Mouse (Mus musculus) intestine, embryonic 15.5 days (tissue): ENCODE measurements at regions not wholly inside any gene's neighbourhood (a gene's known extent, or its start where the extent isn't known, plus 50 kb on each side); places are given as distances from the start of the nearest gene placed in this dataset.

Source experiments
- ATAC-seq: fragments of 200-750 bp; cut with Nextera tagmentation; 2 replicates; pipeline ENCODE4 v1.8.0; 2017; ENCODE audit warnings: moderate TSS enrichment, moderate library complexity
- H3K27ac ChIP-seq: fragments of 300-500 bp; sonication (generic); 2 replicates; pipeline ENCODE4 v1.5.1; 2015; ENCODE audit warnings: mild to moderate bottlenecking, inconsistent platforms
- H3K27me3 ChIP-seq: fragments of 300-500 bp; sonication (generic); replicated peaks from 2 replicates; pipeline ENCODE4 v1.6.1; 2015; ENCODE audit warnings: inconsistent platforms
- H3K36me3 ChIP-seq: fragments of 300-500 bp; sonication (generic); 2 replicates; pipeline ENCODE4 v1.6.1; 2015; ENCODE audit warnings: inconsistent platforms
- H3K4me1 ChIP-seq: fragments of 300-500 bp; sonication (generic); replicated peaks from 2 replicates; pipeline ENCODE4 v1.6.1; 2015; ENCODE audit warnings: inconsistent platforms
- H3K4me2 ChIP-seq: fragments of 300-500 bp; sonication (generic); replicated peaks from 2 replicates; pipeline ENCODE4 v1.6.1; 2015; ENCODE audit warnings: mild to moderate bottlenecking, inconsistent platforms
- H3K4me3 ChIP-seq: fragments of 300-500 bp; sonication (generic); replicated peaks from 2 replicates; pipeline ENCODE4 v1.5.1; 2015; ENCODE audit warnings: inconsistent platforms
- H3K9ac ChIP-seq: fragments of 300-500 bp; sonication (generic); 2 replicates; pipeline ENCODE4 v1.6.1; 2015; ENCODE audit warnings: inconsistent platforms
- H3K9me3 ChIP-seq: fragments of 300-500 bp; sonication (generic); 2 replicates; pipeline ENCODE4 v1.6.1; 2016; ENCODE audit warnings: inconsistent platforms
- WGBS: fragments of 180-500 bp; shearing (Covaris S2); methylation state at CpG from one replicate; pipeline ENCODE4 v1.1.7; 2015; 5-methylcytosine and 5-hydroxymethylcytosine counted together

DNA sequence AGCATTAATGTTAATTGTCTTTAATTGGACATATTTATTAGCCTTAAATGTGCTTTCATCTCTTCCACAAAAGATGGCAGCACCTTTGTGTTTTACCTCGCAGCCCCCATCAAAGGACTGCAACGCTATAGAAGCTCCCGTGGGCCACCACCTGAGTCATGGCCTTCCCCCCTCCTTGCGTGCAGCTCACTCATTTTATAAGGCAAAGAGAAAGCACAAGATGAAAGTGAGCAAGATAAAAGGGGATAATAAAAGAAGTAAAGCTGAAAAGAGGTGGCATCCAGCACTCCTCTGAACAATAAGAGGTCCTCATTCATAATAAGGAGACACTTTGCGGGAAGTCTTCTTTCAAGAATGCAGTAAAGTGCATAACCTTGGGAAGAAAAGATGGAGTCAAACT, 403.9 kb downstream of the Cenpc1 start:
- no peaks in the 10 kb centered on the region for H3K4me1 ChIP-seq
- no peak overlapping the region for H3K4me2 ChIP-seq
- no peaks in the 10 kb centered on the region for H3K36me3 ChIP-seq
- no peaks in the 10 kb centered on the region for H3K27me3 ChIP-seq
- no peak overlapping the region for H3K9ac ChIP-seq
- H3K9me3 ChIP-seq = no peaks in the 10 kb centered on the region
- H3K4me3 ChIP-seq = no peak overlapping the region
- H3K27ac ChIP-seq = no peak overlapping the region
- ATAC-seq = no peak
- 82% methylated on average over 5 of the region's 5 CpGs for WGBS

- H3K4me2 ChIP-seq = no peak overlapping the region
- H3K4me1 ChIP-seq = no peaks in the 10 kb centered on the region
- H3K9me3 ChIP-seq = no peaks in the 10 kb centered on the region
- 62% methylated on average over 2 of the region's 2 CpGs for WGBS
- no peaks in the 10 kb centered on the region for H3K27me3 ChIP-seq
- no peak overlapping the region for H3K4me3 ChIP-seq
- H3K36me3 ChIP-seq = no peaks in the 10 kb centered on the region
- H3K27ac ChIP-seq = no peak overlapping the region
- ATAC-seq = no peak
- no peak overlapping the region for H3K9ac ChIP-seq
These were observed 444.3 kb downstream of the Cenpc1 start for GRCm38 (mm10) chr5:85621078-85621477.

GRCm38 (mm10) chr5:85614783-85615182, 450.6 kb downstream of the Cenpc1 start:
- Histone ChIP-seq H3K9ac (no peak overlapping the region), H3K4me3 (no peak overlapping the region), H3K27ac (no peak overlapping the region), H3K9me3 (no peaks in the 10 kb centered on the region), H3K36me3 (no peaks in the 10 kb centered on the region), H3K4me1 (no peaks in the 10 kb centered on the region), H3K27me3 (no peaks in the 10 kb centered on the region), H3K4me2 (no peak overlapping the region)
- no peak for ATAC-seq
- WGBS = 86% methylated on average over 3 of the region's 3 CpGs

DNA sequence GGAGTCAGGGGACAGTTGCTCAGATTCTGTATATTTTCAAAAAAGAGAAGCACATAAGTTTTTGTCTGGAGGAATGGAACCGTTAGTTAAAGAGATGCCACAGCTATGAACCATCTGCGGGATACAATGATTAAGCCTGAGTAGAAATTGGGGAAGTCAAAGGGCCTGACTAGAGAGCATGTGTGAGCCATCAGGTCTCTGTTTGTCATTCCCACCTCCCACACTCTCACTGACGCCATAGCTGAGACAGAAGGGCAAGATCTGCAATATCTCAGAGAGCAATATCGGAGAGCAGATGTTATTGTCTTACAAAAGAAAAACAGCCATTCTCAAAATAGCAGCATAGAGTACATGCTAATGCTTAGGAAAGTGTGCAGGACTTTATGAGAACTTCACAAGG, 452.8 kb downstream of the Cenpc1 start:
- H3K4me2 ChIP-seq = no peak overlapping the region
- H3K27ac ChIP-seq = no peak overlapping the region
- no peaks in the 10 kb centered on the region for H3K4me1 ChIP-seq
- ATAC-seq = peak; percentile 36
- H3K9me3 ChIP-seq = no peaks in the 10 kb centered on the region
- H3K27me3 ChIP-seq = no peaks in the 10 kb centered on the region
- H3K36me3 ChIP-seq = no peaks in the 10 kb centered on the region
- H3K9ac ChIP-seq = no peak overlapping the region
- H3K4me3 ChIP-seq = no peak overlapping the region
- 43% methylated on average over 4 of the region's 4 CpGs for WGBS

GRCm38 (mm10) chr5:85609104-85609503, 456.3 kb downstream of the Cenpc1 start:
- no peak overlapping the region for H3K9ac ChIP-seq
- no peaks in the 10 kb centered on the region for H3K36me3 ChIP-seq
- no peaks in the 10 kb centered on the region for H3K9me3 ChIP-seq
- H3K4me1 ChIP-seq = no peaks in the 10 kb centered on the region
- H3K27me3 ChIP-seq = no peaks in the 10 kb centered on the region
- H3K4me3 ChIP-seq = no peak overlapping the region
- H3K27ac ChIP-seq = no peak overlapping the region
- no peak for ATAC-seq
- WGBS = 75% methylated on average over 4 of the region's 4 CpGs
- H3K4me2 ChIP-seq = no peak overlapping the region

- H3K27ac ChIP-seq = no peak overlapping the region
- no peak overlapping the region for H3K9ac ChIP-seq
- no peaks in the 10 kb centered on the region for H3K9me3 ChIP-seq
- no peak overlapping the region for H3K4me2 ChIP-seq
- no peaks in the 10 kb centered on the region for H3K36me3 ChIP-seq
- ATAC-seq = no peak
- H3K27me3 ChIP-seq = no peaks in the 10 kb centered on the region
- no peak overlapping the region for H3K4me3 ChIP-seq
- no peaks in the 10 kb centered on the region for H3K4me1 ChIP-seq
These were observed 467.2 kb downstream of the Cenpc1 start for GRCm38 (mm10) chr5:85598164-85598563.

- no peaks in the 10 kb centered on the region for H3K9me3 ChIP-seq
- no peaks in the 10 kb centered on the region for H3K36me3 ChIP-seq
- no peak overlapping the region for H3K4me2 ChIP-seq
- H3K4me1 ChIP-seq = no peaks in the 10 kb centered on the region
- H3K9ac ChIP-seq = no peak overlapping the region
- no peaks in the 10 kb centered on the region for H3K27me3 ChIP-seq
- H3K4me3 ChIP-seq = no peak overlapping the region
- WGBS = 49% methylated on average over 1 of the region's 1 CpGs
- ATAC-seq = no peak
- no peak overlapping the region for H3K27ac ChIP-seq
These were observed 470.3 kb downstream of the Cenpc1 start for GRCm38 (mm10) chr5:85595082-85595447.

DNA sequence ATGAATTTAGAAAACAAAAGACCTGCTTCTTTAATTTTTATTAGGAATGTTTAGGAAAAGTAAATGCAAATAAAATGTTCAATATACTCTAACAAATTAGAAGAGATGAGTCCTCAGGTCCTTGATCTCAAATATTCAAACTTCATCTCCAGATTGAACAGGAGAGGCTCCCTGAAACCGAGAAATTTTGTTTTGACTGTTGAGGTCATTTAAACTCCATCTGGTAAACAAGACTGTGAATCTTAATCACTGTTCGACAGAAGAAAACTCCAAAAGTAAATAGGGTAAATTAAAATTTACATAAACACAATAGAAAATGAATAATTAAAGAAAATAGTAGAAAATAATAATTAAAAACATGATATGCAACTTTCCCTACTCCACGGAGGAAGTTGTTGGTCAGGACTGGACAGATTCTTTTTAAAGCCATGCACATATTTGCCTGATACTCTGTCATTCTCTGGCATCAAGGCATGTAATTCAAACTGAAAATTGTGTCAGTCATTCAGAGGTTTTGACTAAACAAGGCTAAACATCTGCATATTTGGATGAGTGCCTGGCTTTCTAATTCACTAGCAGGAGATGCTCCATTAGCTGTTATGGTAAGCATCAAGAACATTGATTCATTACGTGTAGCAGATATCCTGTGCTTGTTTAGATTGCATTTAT, 470.8 kb downstream of the Cenpc1 start:
- Histone ChIP-seq H3K27me3 (no peaks in the 10 kb centered on the region), H3K4me3 (no peak overlapping the region), H3K27ac (no peak overlapping the region), H3K4me1 (no peaks in the 10 kb centered on the region), H3K9ac (no peak overlapping the region), H3K9me3 (no peaks in the 10 kb centered on the region), H3K36me3 (no peaks in the 10 kb centered on the region), H3K4me2 (no peak overlapping the region)
- ATAC-seq = no peak
- 69% methylated on average over 4 of the region's 4 CpGs for WGBS

GRCm38 (mm10) chr5:85592236-85592635, 473.1 kb downstream of the Cenpc1 start:
- Histone ChIP-seq H3K4me1 (no peaks in the 10 kb centered on the region), H3K27me3 (no peaks in the 10 kb centered on the region), H3K4me2 (no peak overlapping the region), H3K4me3 (no peak overlapping the region), H3K36me3 (no peaks in the 10 kb centered on the region), H3K9me3 (no peaks in the 10 kb centered on the region), H3K9ac (no peak overlapping the region), H3K27ac (no peak overlapping the region)
- ATAC-seq = no peak
- WGBS = 61% methylated on average over 3 of the region's 3 CpGs

DNA sequence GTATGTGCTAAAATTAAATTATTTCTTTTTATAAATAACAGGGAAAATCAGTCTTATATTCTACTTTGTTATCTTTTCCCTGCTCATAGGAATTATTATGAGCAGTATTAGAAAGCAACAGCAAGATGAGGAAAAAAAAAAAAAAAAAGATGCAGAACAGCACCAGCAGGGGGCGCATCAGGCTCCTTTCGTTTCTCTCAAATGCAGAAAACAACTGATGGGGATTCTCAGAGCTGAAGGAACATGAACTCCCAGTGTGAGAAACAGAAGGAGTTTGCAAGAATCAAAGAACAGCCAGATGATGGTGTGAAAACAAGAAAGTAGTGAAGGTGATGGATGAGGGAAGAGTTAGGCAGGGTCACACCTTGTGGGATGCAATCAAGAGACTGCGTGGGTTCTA, 478.7 kb downstream of the Cenpc1 start:
- ATAC-seq = no peak
- no peak overlapping the region for H3K4me2 ChIP-seq
- H3K4me3 ChIP-seq = no peak overlapping the region
- H3K27me3 ChIP-seq = no peaks in the 10 kb centered on the region
- no peak overlapping the region for H3K9ac ChIP-seq
- H3K27ac ChIP-seq = no peak overlapping the region
- H3K9me3 ChIP-seq = no peaks in the 10 kb centered on the region
- H3K4me1 ChIP-seq = no peaks in the 10 kb centered on the region
- 32% methylated on average over 3 of the region's 3 CpGs for WGBS
- H3K36me3 ChIP-seq = no peaks in the 10 kb centered on the region

GRCm38 (mm10) chr5:85572531-85572930, 492.9 kb downstream of the Cenpc1 start:
- H3K4me2 ChIP-seq = no peak overlapping the region
- no peak for ATAC-seq
- H3K36me3 ChIP-seq = no peaks in the 10 kb centered on the region
- H3K9me3 ChIP-seq = no peaks in the 10 kb centered on the region
- H3K27ac ChIP-seq = no peak overlapping the region
- H3K27me3 ChIP-seq = no peaks in the 10 kb centered on the region
- no peaks in the 10 kb centered on the region for H3K4me1 ChIP-seq
- no peak overlapping the region for H3K9ac ChIP-seq
- H3K4me3 ChIP-seq = no peak overlapping the region

DNA sequence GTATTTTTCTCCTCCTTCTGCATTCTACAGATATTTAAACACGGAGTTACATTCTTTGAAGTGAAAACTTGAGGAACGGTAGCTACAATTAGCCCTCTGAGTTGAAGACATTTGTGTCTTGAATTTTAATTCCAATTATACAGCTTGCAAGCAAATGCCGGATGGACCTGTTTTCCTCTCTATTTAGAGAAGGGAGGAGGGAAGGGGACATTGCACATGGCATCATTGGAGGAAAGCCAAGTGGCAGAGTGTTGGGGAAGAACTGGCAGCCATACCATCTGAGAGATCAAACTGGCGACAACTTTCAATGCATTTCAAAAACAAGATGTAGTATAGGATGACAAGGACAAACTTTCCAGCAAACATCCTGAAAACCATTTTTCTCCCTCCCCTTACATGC, 493.4 kb downstream of the Cenpc1 start:
- Histone ChIP-seq H3K27me3 (no peaks in the 10 kb centered on the region), H3K9ac (no peak overlapping the region), H3K4me3 (no peak overlapping the region), H3K9me3 (no peaks in the 10 kb centered on the region), H3K4me2 (no peak overlapping the region), H3K27ac (no peak overlapping the region), H3K36me3 (no peaks in the 10 kb centered on the region), H3K4me1 (no peaks in the 10 kb centered on the region)
- 75% methylated on average over 4 of the region's 4 CpGs for WGBS
- ATAC-seq = no peak

- Histone ChIP-seq H3K4me2 (no peak overlapping the region), H3K36me3 (no peaks in the 10 kb centered on the region), H3K27me3 (no peaks in the 10 kb centered on the region), H3K9me3 (no peaks in the 10 kb centered on the region), H3K4me1 (no peaks in the 10 kb centered on the region), H3K27ac (no peak overlapping the region), H3K9ac (no peak overlapping the region), H3K4me3 (no peak overlapping the region)
- ATAC-seq = no peak
- WGBS = 83% methylated on average over 3 of the region's 3 CpGs
These were observed 494.0 kb downstream of the Cenpc1 start for GRCm38 (mm10) chr5:85571381-85571780.
